Mouse (Mus musculus) forebrain, embryonic 15.5 days (tissue): ENCODE measurements around the gene Gtf2b. TPM values are rescaled to one million over a fixed set of nuclear protein-coding genes. Genes with fewer than 3 reads are reported as not detected.

Experiments
- ATAC-seq: fragments of 200-750 bp; cut with Nextera tagmentation; replicated peaks from 2 replicates; pipeline ENCODE4 v1.8.0; 2017; ENCODE audit warnings: mild to moderate bottlenecking, moderate TSS enrichment, moderate library complexity
- H3K27ac ChIP-seq: fragments of 300-500 bp; sonication (generic); replicated peaks from 2 replicates; pipeline ENCODE4 v1.5.1; 2015; ENCODE audit warnings: mild to moderate bottlenecking, inconsistent platforms
- H3K27me3 ChIP-seq: fragments of 300-500 bp; sonication (generic); 2 replicates; pipeline ENCODE4 v1.6.1; 2015; ENCODE audit warnings: inconsistent platforms
- H3K36me3 ChIP-seq: fragments of 300-500 bp; sonication (generic); 2 replicates; pipeline ENCODE4 v1.6.1; 2015; ENCODE audit warnings: mild to moderate bottlenecking, inconsistent platforms
- H3K4me1 ChIP-seq: fragments of 300-500 bp; sonication (generic); 2 replicates; pipeline ENCODE4 v1.6.1; 2015; ENCODE audit warnings: inconsistent platforms
- H3K4me2 ChIP-seq: fragments of 300-500 bp; sonication (generic); replicated peaks from 2 replicates; pipeline ENCODE4 v1.6.1; 2015; ENCODE audit warnings: mild to moderate bottlenecking, inconsistent platforms
- H3K4me3 ChIP-seq: fragments of 300-500 bp; sonication (generic); 2 replicates; pipeline ENCODE4 v1.5.1; 2015; ENCODE audit warnings: mild to moderate bottlenecking, inconsistent platforms
- H3K9ac ChIP-seq: fragments of 300-500 bp; sonication (generic); replicated peaks from 2 replicates; pipeline ENCODE4 v1.6.1; 2015; ENCODE audit warnings: mild to moderate bottlenecking, inconsistent platforms
- H3K9me3 ChIP-seq: fragments of 300-500 bp; sonication (generic); 2 replicates; pipeline ENCODE4 v1.6.1; 2016; ENCODE audit warnings: inconsistent platforms
- WGBS: fragments of 180-500 bp; shearing (Covaris S2); methylation state at CpG from one replicate; pipeline ENCODE4 v1.1.7; 2015; ENCODE audit warnings: mixed read lengths; 5-methylcytosine and 5-hydroxymethylcytosine counted together
- polyA plus RNA-seq: library from polyadenylated mRNA; unstranded; fragments of >200 nt; fragmentation: Nextera tagmentation; extraction: Ambion mirVana; gene quantifications from 2 replicates; pipeline ENCODE4 v1.2.1, GENCODE M21; 2015

Gene Gtf2b
- polyA plus RNA-seq, 1 experiment from 2014 or later, result 93.1 TPM

DNA sequence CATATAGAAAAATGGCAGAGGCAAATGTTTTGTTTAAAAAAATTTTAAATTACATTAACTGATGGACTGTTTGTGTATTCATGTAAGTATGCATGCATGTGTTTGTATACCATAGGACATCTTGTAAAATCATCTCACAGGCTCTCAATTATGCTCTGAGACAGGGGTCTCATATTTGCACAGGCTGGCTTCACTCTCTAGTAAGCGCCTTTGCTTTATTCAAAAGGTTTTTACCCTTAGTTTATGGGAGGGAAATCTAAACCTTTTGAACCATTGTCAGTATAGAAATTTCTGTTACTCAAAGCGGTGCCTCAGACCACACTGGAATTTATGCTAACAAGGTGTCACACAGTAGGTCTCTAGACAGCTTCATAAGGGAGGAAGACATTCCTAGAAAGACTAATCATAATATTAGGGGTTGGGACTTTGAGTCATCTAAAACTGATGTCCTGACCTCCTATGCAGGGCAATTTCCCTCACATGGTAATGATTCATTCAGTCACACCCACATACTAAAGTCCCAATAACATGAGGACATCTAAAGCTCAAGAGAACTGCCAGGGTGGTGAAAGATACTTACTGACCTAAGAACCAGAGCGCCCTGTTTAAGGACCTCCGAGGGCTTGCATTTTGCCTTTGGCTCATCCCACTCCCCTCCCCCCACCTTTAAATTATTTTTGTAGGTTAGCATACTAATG, 61.8 kb downstream of the Gtf2b start:
- WGBS, result 93% methylated on average over 4 of the region's 4 CpGs

DNA sequence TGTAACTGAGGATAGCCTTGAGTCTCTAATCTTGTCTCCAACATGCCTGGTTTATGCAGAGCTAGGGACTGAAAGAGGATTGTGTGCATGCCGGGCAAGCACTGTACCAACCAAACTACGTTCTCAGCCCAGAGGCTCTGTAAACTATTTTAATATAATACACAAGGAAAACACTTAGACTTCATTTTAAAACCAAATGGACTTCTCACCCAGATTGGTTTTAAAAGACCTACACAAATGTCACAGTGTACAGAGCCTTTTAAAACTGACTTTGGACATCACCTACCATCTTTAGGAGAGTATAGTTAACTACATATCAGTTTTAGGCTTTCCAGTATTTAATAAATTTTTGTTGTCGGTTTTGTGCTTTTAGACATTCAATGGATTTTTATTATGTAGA, 68.1 kb downstream of the Gtf2b start:
- H3K4me3 ChIP-seq, result no peak overlapping the region
- H3K4me2 ChIP-seq, result no peak overlapping the region
- H3K4me1 ChIP-seq, result no peaks in the 10 kb centered on the region
- 88% methylated on average over 3 of the region's 3 CpGs for WGBS
- ATAC-seq, result no peak
- H3K9me3 ChIP-seq, result no peaks in the 10 kb centered on the region
- no peaks in the 10 kb centered on the region for H3K27me3 ChIP-seq
- peaks cover 14% of the 10 kb centered on the region for H3K36me3 ChIP-seq
- H3K9ac ChIP-seq, result no peak overlapping the region
- H3K27ac ChIP-seq, result no peak overlapping the region

More for the DNA sequence above, 61.8 kb downstream of the Gtf2b start:
- no peaks in the 10 kb centered on the region for H3K9me3 ChIP-seq
- H3K27me3 ChIP-seq, result no peaks in the 10 kb centered on the region
- no peak overlapping the region for H3K27ac ChIP-seq
- H3K9ac ChIP-seq, result no peak overlapping the region
- ATAC-seq, result no peak
- peaks cover 13% of the 10 kb centered on the region for H3K36me3 ChIP-seq
- H3K4me2 ChIP-seq, result no peak overlapping the region
- H3K4me3 ChIP-seq, result no peak overlapping the region
- no peaks in the 10 kb centered on the region for H3K4me1 ChIP-seq

Other genes with a start within 250 kb of the Gtf2b start
- 1.8 and 1.9 TPM in 2 replicates for gene Gbp7, start 234.7 kb upstream of the Gtf2b start, polyA plus RNA-seq
- 0.82 and 0.93 TPM in 2 replicates for gene Gbp3, start 205.0 kb upstream of the Gtf2b start, polyA plus RNA-seq
- gene Gbp2b, start 170.2 kb upstream of the Gtf2b start, polyA plus RNA-seq, result not detected in 2 replicates
- 0.28 and 0.40 TPM in 2 replicates for gene Gbp2, start 144.4 kb upstream of the Gtf2b start, polyA plus RNA-seq
- gene Kyat3, start 64.0 kb upstream of the Gtf2b start, polyA plus RNA-seq, result 5.2 and 5.3 TPM in 2 replicates
- gene Pkn2, start 117.0 kb downstream of the Gtf2b start, polyA plus RNA-seq, result 33.3 and 34.2 TPM in 2 replicates